Mouse (Mus musculus) heart, embryonic 13.5 days (tissue): ENCODE measurements around the gene Flot1. TPM values are rescaled to one million over a fixed set of nuclear protein-coding genes. Genes with fewer than 3 reads are reported as not detected.

Source experiments
- ATAC-seq: fragments of 200-750 bp; cut with Nextera tagmentation; 2 replicates; pipeline ENCODE4 v1.8.0; 2017; ENCODE audit warnings: moderate TSS enrichment; ENCODE audit not compliant: insufficient number of reproducible peaks, low FRiP score, low TSS enrichment; ENCODE audit errors: extremely low read depth
- H3K27ac ChIP-seq: fragments of 300-500 bp; sonication (generic); replicated peaks from 2 replicates; pipeline ENCODE4 v1.5.1; 2015; ENCODE audit warnings: moderate library complexity, mild to moderate bottlenecking, inconsistent platforms
- H3K27me3 ChIP-seq: fragments of 300-500 bp; sonication (generic); replicated peaks from 2 replicates; pipeline ENCODE4 v1.6.1; 2015; ENCODE audit warnings: mild to moderate bottlenecking, inconsistent platforms
- H3K36me3 ChIP-seq: fragments of 300-500 bp; sonication (generic); 2 replicates; pipeline ENCODE4 v1.6.1; 2015; ENCODE audit warnings: mild to moderate bottlenecking, inconsistent platforms
- H3K4me1 ChIP-seq: fragments of 300-500 bp; sonication (generic); 2 replicates; pipeline ENCODE4 v1.6.1; 2015; ENCODE audit warnings: inconsistent platforms
- H3K4me2 ChIP-seq: fragments of 300-500 bp; sonication (generic); 2 replicates; pipeline ENCODE4 v1.6.1; 2015; ENCODE audit warnings: inconsistent platforms, mild to moderate bottlenecking, moderate library complexity
- H3K4me3 ChIP-seq: fragments of 300-500 bp; sonication (generic); 2 replicates; pipeline ENCODE4 v1.5.1; 2015; ENCODE audit warnings: moderate library complexity, mild to moderate bottlenecking, inconsistent platforms
- H3K9ac ChIP-seq: fragments of 300-500 bp; sonication (generic); 2 replicates; pipeline ENCODE4 v1.6.1; 2015; ENCODE audit warnings: inconsistent platforms, mild to moderate bottlenecking, moderate library complexity
- H3K9me3 ChIP-seq: fragments of 300-500 bp; sonication (generic); 2 replicates; pipeline ENCODE4 v1.6.1; 2016; ENCODE audit warnings: inconsistent platforms
- WGBS: fragments of 180-500 bp; shearing (Covaris S2); methylation state at CpG from one replicate; pipeline ENCODE4 v1.1.7; 2015; ENCODE audit warnings: mixed read lengths; 5-methylcytosine and 5-hydroxymethylcytosine counted together
- polyA plus RNA-seq: library from polyadenylated mRNA; unstranded; fragments of >200 nt; fragmentation: Nextera tagmentation; extraction: Ambion mirVana; gene quantifications from 2 replicates; pipeline ENCODE4 v1.2.1, GENCODE M21; 2015

Flot1 gene
- polyA plus RNA-seq, result 81.1 and 99.0 TPM in 2 replicates

DNA sequence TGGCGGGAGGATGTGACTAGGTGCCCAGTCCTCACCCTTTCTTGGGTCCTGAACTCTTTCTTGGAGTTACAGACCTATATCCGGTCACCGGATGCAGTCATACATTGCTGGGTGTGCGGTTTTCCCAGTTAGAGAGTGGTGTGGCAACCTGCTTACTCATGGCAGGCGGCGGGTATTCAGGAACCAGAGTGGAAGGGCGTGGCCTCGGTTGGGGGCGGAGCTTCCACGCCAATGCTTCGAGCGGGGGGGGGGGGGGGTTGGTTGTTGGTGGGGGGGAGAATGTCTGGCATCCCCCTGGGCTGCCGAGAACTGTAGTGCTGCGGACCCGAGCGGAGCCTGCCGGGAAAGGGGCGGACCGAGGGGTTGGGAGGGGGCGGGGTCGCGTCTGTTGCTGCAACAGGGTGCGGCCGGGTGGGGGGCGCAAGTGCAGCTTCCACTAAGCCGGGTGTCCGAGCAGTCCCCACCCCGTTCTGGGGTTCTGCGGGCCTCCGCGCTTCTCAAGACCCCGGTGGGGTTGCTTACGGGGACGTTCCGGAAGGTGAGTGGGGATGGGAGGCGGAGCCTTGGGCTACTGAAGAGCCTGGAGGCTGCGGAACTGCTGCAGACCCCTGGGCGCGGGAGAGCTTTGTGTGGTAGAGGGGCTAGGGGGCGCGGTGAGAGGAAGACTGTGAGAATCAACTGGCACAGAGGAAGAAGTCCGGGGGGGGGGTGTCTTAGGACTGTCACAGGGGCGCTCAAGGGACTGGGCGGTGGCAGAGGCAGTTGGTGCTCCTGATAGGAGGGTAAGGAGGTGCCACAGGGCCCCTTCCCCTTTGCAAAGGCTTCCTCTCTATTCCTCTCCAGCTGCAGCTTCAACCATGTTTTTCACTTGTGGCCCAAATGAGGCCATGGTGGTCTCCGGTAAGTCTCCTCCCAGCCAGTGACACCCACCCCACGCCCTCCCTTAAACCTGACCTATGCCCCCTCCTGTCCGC lies at the start of gene Flot1:
Gene Flot1, plus strand, starts transcription at position 267 of the 974 bp plus-strand sequence.
- Histone ChIP-seq H3K9me3 (no peaks in the 10 kb centered on the region), H3K27ac (peak within 1 kb of the TSS; percentile 91), H3K36me3 (peaks cover 38% of the 10 kb centered on the region), H3K4me1 (peaks cover 28% of the 10 kb centered on the region), H3K27me3 (no peaks in the 10 kb centered on the region), H3K4me3 (peak within 1 kb of the TSS; percentile 87), H3K9ac (peak within 1 kb of the TSS; percentile 94), H3K4me2 (peak within 1 kb of the TSS; percentile 88)
- under 1% methylated on average over 44 of the region's 47 CpGs for WGBS
- ATAC-seq, result peak; percentile 76

DNA sequence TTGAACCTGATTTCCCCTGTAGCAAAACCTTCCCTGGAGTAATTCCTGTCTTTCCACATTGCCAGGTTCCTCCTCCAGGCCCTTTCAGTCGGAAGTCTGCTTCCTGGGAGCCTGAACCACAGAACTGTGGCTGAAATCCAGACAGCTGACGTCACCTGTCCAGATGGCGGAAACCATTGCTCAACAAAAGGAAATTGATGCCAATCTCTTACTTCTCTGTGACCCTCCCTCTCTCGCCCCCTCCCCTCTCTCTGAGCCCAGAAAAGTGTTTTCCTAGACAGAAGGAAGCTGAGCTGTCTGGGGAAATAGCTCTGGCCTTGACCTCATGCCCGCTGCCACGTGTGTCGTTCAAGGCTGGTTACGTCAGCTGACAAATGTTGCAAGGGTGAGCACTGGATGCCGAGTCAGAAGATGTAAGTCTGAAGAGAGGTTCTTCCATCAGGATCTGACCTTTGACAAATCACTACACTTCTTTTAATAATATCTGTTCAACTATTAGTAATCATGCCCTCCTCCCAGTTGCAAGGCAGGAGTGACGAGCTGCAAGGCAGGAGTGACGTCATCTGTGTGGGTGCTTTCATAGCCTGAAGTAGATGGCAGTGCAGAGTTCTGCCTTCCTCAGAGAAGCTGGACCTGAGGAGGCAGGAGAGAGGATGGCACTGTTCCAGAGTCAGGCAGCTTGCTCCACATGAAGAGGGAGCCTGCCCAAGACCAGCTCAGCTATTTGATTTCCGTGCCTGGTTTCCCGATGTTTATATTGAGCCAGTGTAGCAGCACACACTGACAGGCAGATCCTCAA lies 46.0 kb upstream of the Flot1 start:
- Histone ChIP-seq H3K36me3 (no peaks in the 10 kb centered on the region), H3K4me2 (peak overlapping the region; percentile 27), H3K27me3 (no peaks in the 10 kb centered on the region), H3K27ac (peak overlapping the region; percentile 82), H3K4me3 (no peak overlapping the region), H3K9me3 (no peaks in the 10 kb centered on the region), H3K9ac (peak overlapping the region; percentile 0; the same call in 1 of the 2 replicates), H3K4me1 (peaks cover 43% of the 10 kb centered on the region)
- WGBS, result 33% methylated on average over 13 of the region's 13 CpGs
- ATAC-seq, result no peak; the same call in 1 of the 2 replicates

DNA sequence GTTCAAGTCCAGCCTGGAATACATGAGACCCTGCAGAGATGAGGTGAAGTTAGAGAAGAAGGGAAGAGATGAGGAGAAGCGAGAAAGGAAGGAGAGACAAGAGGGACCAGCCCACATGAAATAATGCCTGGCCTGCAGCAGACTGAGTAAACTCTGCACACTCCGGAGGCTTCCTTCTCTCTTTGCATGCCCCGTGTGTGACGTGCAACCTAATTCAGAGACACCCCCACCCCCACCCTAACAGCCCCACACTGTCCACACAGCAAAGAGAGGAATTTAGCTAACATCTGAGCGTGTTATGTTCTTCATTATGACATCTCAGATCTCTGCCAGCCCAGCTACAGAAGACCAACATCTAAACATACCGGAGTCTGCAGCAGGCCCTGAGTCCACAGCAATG lies 44.1 kb upstream of the Flot1 start:
- 59% methylated on average over 6 of the region's 6 CpGs for WGBS
- Histone ChIP-seq H3K4me1 (peaks cover 46% of the 10 kb centered on the region), H3K36me3 (no peaks in the 10 kb centered on the region), H3K27ac (peak overlapping the region; percentile 36; the same call in 1 of the 2 replicates), H3K27me3 (no peaks in the 10 kb centered on the region), H3K4me2 (no peak overlapping the region), H3K9ac (no peak overlapping the region), H3K4me3 (no peak overlapping the region), H3K9me3 (no peaks in the 10 kb centered on the region)
- no peak for ATAC-seq

DNA sequence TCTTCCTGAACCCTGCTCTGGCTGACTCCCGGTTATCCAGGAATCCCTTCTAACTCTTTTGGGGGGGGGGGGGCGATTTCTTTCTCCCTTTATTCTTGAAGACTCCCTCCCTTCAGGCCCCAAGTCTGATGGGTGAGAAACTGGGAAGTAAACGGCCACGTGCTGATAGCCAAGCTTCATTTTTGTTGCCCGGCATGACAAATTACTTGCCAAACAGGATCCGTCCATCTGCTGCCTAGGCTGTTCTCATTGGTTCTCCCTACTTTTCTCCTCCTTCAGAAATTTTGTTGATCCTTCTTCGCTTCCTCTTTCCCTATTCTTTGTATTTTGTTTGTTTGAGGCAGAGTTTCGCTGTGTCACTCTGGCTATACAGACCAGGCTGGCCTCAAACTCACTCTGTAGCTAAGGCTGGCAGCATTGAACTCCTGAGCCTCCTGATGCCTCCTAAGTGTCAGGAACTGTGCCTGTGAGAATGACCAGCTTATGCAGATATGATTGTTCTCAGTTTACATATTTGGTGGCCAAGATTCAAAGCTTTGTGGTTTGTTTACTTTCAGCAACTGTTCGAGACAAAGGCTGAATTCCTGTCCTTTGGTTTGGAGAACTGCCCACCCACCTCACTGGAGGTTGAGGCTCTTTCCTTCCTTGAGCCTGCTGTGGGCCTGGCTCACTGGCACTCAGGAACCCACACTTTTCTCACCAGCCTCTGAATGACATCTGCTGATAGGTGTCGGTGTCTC lies 43.4 kb upstream of the Flot1 start:
- Histone ChIP-seq H3K4me1 (peaks cover 52% of the 10 kb centered on the region), H3K27me3 (no peaks in the 10 kb centered on the region), H3K4me3 (no peak overlapping the region), H3K9ac (no peak overlapping the region), H3K4me2 (no peak overlapping the region), H3K9me3 (no peaks in the 10 kb centered on the region), H3K36me3 (no peaks in the 10 kb centered on the region), H3K27ac (peak overlapping the region; percentile 36; the same call in 1 of the 2 replicates)
- ATAC-seq, result no peak
- WGBS, result 62% methylated on average over 10 of the region's 10 CpGs

DNA sequence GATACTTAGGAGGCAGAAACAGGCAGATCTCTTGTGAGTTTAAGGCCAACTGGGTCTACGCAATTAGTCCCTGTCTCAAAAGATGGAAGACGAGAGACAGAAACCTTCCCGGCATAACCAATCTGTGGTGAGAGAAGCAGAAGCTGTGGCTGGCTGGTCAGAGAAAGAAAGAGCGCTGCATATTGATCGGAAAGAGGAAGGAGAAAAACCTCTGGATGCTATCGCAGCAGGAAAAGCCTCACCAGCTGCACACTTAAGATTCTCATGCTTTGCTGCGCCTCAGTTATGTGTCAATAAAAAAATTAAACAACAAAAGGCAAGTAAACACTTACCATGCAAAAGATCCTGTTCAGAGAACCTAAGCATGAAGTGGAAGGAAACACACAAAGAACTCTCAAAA lies 42.7 kb upstream of the Flot1 start:
- H3K27ac ChIP-seq, result no peak overlapping the region
- H3K4me2 ChIP-seq, result no peak overlapping the region
- H3K9ac ChIP-seq, result no peak overlapping the region
- ATAC-seq, result no peak
- H3K36me3 ChIP-seq, result no peaks in the 10 kb centered on the region
- H3K4me3 ChIP-seq, result no peak overlapping the region
- H3K27me3 ChIP-seq, result no peaks in the 10 kb centered on the region
- H3K4me1 ChIP-seq, result peaks cover 58% of the 10 kb centered on the region
- no peaks in the 10 kb centered on the region for H3K9me3 ChIP-seq
- WGBS, result 85% methylated on average over 7 of the region's 7 CpGs

DNA sequence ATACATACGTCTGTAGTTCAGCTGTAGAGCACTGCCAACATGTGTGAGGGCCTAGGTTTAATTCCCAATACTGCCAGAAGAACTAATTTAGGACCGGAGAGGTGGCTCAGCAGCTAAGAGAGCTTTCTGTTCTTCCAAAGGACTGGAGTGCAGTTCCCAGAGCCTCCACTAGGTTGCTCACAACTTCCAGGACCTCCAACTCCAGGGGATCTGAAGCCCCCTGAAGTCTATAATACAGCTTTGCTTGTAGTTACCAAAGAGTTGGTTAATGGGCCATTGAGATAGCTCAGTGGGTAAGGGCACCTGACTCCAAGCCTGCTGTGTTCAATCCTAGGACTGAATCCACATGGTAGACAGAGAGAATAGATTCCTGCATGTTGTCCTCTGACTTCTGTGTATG lies 40.6 kb upstream of the Flot1 start:
- peaks cover 55% of the 10 kb centered on the region for H3K4me1 ChIP-seq
- no peak for ATAC-seq
- H3K4me2 ChIP-seq, result no peak overlapping the region
- H3K27ac ChIP-seq, result no peak overlapping the region
- no peaks in the 10 kb centered on the region for H3K9me3 ChIP-seq
- no peaks in the 10 kb centered on the region for H3K27me3 ChIP-seq
- H3K9ac ChIP-seq, result no peak overlapping the region
- no peaks in the 10 kb centered on the region for H3K36me3 ChIP-seq
- WGBS, result 70% methylated on average over 2 of the region's 2 CpGs
- no peak overlapping the region for H3K4me3 ChIP-seq

DNA sequence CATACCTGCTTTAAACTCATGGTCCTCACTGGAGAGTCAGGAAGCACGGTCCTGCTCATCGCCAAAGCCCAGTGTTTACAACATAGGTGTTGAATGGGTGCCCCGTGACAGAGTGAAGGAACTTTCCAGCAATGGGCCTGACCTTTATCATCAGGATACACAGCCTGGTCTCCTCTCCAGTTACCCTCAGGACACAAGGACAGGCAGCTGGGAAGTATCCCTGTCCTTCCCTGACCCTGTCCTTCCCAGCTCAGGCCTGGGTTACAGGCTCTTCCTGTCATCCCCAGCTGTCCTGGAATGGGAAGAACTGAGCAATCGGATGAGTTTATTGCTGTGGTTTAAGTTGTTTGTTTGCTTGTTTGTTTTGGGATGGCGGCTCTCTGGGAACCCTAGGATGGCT lies 40.1 kb upstream of the Flot1 start:
- H3K36me3 ChIP-seq, result no peaks in the 10 kb centered on the region
- no peak overlapping the region for H3K9ac ChIP-seq

DNA sequence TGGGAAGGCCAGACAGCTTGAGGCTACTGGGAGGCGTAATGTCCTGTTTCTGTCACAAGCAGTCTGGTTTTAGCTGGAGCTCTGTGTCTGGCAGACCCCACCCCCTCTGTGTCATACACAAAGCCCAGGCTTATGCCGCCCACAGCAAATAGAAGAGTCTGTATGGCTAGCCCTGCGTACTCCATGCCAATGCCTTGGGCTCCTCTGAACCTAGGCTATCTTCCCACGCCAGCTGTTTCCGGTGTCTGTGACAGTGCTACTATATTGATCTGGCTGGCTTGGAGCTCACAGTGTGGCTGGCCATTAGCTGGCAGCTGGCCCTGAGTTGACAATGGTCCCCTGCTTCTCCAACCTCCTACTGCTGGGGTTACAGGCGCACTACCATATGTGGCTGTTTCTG lies 39.1 kb upstream of the Flot1 start:
- no peak overlapping the region for H3K4me2 ChIP-seq
- whole genome bisulfite sequencing, result 60% methylated on average over 6 of the region's 6 CpGs
- peak overlapping the region; percentile 74 for H3K27ac ChIP-seq
- H3K27me3 ChIP-seq, result no peaks in the 10 kb centered on the region
- no peaks in the 10 kb centered on the region for H3K9me3 ChIP-seq
- peak; percentile 70 for ATAC-seq
- H3K9ac ChIP-seq, result 0 out of 2 replicates have a peak overlapping the region, but pooled peaks have one; percentile 29
- no peak overlapping the region for H3K4me3 ChIP-seq
- peaks cover 42% of the 10 kb centered on the region for H3K4me1 ChIP-seq
- H3K36me3 ChIP-seq, result no peaks in the 10 kb centered on the region

More for the DNA sequence above, 40.1 kb upstream of the Flot1 start:
- WGBS, result 78% methylated on average over 5 of the region's 5 CpGs
- ATAC-seq, result no peak
- no peaks in the 10 kb centered on the region for H3K9me3 ChIP-seq
- H3K4me3 ChIP-seq, result no peak overlapping the region
- no peaks in the 10 kb centered on the region for H3K27me3 ChIP-seq
- H3K27ac ChIP-seq, result no peak overlapping the region
- peaks cover 50% of the 10 kb centered on the region for H3K4me1 ChIP-seq
- no peak overlapping the region for H3K4me2 ChIP-seq

DNA sequence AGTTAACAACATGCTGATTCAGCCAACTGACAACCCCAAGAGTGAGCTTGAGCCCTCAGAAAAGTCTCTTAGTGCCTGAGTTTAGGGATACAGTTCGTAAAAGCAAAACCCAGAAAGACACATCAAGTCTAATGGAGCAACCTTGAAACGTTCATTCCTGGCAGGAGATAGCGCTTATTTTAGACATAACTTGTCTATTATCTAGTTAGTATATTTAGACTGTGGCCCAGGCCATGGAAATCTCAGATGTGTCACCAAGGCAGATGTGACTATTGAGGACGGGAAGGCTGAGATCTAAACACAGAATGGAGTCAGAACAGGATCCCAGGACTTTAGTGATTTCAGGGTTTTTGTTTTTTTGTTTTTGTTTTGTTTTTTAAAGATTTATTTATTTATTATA lies 37.9 kb upstream of the Flot1 start:
- ATAC-seq, result no peak
- H3K4me2 ChIP-seq, result peak overlapping the region; percentile 36

DNA sequence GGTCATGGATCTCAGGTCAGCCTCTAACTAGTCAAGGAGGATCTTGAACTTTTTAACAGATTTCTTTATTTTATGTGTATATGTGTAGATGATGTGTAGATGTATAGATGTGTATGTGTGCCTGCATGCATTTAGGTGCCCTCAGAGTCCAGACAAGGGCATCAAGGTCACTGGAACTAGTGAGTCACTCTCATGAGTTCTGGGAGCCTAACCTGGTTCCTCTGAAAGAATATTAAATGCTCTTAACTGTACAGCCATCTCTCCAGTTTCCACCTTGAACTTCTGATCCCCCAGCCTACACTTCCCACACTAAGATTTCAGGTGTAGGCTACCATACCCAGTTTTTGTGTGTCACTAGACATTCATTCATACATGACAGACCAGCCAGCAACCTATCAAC lies 35.5 kb upstream of the Flot1 start:
- H3K9me3 ChIP-seq, result no peaks in the 10 kb centered on the region
- no peak overlapping the region for H3K4me3 ChIP-seq
- peaks cover 30% of the 10 kb centered on the region for H3K4me1 ChIP-seq
- no peak for ATAC-seq
- no peak overlapping the region for H3K9ac ChIP-seq
- no peak overlapping the region for H3K4me2 ChIP-seq
- H3K27ac ChIP-seq, result no peak overlapping the region
- H3K36me3 ChIP-seq, result no peaks in the 10 kb centered on the region
- no peaks in the 10 kb centered on the region for H3K27me3 ChIP-seq

More for the DNA sequence above, 37.9 kb upstream of the Flot1 start:
- no peaks in the 10 kb centered on the region for H3K9me3 ChIP-seq
- 29% methylated on average over 4 of the region's 4 CpGs for WGBS
- no peak overlapping the region for H3K4me3 ChIP-seq
- H3K27me3 ChIP-seq, result no peaks in the 10 kb centered on the region
- H3K9ac ChIP-seq, result no peak overlapping the region
- no peaks in the 10 kb centered on the region for H3K36me3 ChIP-seq
- peak overlapping the region; percentile 74 for H3K27ac ChIP-seq
- H3K4me1 ChIP-seq, result peaks cover 30% of the 10 kb centered on the region

DNA sequence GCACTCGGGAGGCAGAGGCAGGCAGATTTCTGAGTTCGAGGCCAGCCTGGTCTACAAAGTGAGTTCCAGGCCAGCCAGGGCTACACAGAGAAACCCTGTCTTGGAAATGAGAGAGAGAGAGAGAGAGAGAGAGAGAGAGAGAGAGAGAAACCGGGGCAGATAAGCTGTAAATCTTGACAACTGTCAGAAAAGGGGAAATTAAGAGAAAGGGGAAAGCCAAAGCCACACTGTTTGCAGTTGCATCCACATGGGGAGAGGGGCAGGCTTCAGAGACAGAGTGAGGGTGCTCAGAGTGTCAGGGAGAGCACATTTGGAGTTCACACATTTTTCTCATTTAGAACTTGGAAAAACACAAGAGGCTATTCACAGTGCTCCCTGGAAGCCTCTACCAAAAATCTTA lies 35.0 kb upstream of the Flot1 start:
- no peak overlapping the region for H3K4me3 ChIP-seq
- H3K27ac ChIP-seq, result no peak overlapping the region
- ATAC-seq, result no peak
- H3K9me3 ChIP-seq, result no peaks in the 10 kb centered on the region
- H3K4me1 ChIP-seq, result peaks cover 30% of the 10 kb centered on the region
- no peaks in the 10 kb centered on the region for H3K36me3 ChIP-seq
- no peak overlapping the region for H3K4me2 ChIP-seq
- 73% methylated on average over 3 of the region's 3 CpGs for WGBS
- no peak overlapping the region for H3K9ac ChIP-seq
- no peaks in the 10 kb centered on the region for H3K27me3 ChIP-seq
